Mouse (Mus musculus) cerebellum, postnatal 25 days (tissue): Measurements from ENCODE around the gene Nfix.

Source experiments
- DNase-seq, 2 experiments: peaks; one replicate each; pipeline ENCODE4 v3.0.0; 2021; ENCODE audit warnings: mixed read lengths in 2 of 2

The Nfix gene

DNA sequence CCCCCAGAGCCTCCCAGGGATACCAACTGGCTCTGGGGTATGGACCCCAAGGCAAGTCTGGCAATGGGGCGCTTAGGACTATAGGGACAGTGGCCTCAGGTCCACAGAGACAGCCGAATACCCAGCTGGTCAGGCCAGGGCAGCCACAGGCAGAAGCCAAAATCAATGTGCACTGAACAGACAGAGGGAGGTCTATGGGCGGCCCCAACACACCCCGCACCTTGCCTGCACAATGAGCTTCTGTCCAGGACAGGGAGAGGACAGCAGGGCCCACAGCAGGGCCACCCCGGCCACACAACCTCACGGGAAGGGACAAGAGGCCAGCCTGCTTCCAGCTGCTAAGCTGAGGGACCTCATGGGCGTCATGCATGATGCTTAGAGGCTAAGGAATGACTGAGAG, 5.7 kb downstream of the Nfix start:
- DNase-seq = peak; percentile 69 to 85

DNA sequence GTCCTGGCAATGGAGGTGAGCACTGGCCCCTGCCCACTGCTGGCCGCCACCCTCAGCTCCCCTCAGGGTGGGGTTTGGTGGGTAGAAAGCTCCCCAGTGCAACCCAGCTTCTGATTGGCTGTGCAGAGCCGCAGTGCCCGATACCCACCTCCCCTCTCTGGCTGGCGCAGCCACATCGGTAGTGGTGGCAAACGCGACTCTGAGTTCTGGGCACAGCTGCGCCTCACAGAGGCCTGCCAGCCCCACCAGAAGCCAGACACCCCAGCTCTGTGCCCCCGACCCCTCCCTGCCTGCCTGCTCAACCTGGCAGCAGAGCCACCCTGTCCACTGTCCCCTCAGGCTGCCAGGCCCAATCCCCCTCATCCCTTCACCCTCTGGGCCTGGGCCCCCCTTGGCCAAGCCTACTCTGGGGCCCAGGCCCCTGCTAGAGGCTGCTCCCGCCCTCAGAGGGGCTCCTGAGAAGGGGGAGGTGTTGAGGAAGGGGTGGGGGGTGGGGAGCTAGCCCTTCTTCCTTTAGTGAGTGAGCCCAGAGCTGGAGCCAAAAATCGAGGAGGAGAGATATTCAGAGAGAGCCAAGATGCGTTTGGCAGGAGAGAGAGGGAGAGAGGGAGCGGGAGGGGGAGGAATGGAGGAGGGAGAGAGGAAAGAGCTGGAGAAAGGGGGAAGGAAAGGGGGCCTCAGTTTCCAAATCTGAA, 6.2 kb downstream of the Nfix start:
- peak; percentile 71 to 83 for DNase-seq

DNA sequence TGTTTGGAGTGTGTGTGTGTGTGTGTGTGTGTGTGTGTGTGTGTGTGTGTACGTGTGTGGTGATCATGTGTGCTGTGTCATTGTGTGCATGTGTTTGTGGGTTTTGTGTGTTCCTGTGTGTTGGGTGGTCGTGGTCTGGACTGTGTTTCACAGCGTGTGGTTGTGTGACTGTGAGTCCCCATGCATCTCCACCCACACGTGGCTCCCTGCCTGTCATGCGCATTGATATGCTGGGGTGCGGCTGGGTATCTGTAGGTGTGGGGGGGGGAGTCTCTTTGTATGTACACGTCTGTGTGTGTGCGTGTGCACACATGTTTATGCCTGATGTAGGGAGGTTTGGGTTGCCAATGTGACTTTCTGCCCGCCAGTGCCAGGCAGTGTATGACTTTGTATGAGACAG, 7.0 kb downstream of the Nfix start:
- peak in 1 of 2 experiments; percentile 64 for DNase-seq

DNA sequence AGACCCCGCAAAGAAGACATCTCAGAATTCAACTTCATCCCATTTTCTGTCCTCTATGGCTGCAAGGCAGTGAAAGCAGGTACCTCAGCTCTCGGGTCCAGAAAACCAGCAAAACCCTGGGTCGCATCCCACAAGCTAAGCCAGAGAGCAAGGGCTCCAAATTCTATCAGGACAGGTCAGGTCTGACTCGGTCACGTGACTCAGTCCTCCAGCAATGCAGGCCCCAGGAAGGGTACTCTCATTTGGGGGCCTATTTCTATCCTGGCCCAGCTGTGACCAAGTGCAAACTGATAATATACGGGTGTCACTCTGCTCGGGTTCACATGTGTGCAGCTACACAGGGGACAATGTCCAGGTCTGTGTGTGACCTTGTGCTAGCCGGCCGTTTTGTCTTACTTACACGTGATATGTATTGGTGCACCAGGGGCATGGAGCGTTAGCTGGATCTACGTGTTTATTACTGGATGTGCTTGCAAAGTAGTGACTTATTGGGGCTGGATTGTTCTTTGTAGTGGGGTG, 7.7 kb downstream of the Nfix start:
- DNase-seq = peak in 1 of 2 experiments; percentile 46

DNA sequence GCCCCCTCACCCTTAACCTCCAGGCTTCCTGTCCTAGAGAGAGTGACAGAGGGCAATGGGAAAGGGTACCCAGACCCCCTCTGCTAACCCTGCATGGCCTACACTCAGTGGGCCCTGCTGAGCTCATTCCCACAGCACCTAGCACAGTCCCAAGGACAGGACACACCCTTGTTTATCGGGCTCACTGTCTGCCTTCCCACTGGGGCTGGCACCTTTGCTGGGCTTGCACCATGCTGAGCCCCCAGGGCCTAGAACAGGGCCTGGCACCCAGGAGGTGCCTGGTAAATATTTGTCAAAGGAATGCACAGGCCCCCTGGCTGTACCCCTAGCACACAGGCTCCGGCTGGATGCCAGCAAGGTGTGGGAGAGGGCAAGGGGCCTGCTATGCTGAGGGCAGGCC, 9.6 kb downstream of the Nfix start:
- DNase-seq = peak; percentile 50 to 57

DNA sequence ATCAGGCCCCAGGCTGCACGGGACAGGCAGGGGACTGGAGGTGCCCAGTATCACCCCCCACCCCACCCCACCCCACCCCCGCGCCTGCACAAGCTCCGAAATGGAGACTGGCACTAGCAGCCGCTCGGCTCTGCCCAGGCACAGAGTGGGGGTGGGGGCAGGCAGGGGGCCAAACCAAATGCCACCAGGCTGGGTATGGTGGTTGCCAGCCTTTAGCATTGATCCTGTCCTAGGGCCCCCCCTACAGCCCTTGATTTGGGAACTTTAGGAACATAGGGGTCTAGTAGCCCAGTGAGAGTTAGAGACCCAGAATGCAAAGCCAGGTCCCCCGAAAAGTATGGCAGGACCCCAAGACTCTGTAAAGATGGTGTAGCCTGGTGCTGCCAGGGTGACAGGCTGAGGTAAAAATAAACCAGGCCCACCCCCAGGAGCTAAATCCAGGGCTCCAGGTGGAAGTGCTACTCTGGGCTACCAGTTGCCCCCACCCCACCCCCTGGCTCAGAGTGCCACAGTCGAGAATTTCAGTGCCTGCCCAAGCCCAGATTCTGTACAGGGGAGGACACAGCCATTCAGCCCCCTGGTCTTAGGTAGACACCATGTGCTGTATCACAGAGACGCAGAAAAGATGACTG, 10.2 kb downstream of the Nfix start:
- peak; percentile 85 to 91 for DNase-seq

DNA sequence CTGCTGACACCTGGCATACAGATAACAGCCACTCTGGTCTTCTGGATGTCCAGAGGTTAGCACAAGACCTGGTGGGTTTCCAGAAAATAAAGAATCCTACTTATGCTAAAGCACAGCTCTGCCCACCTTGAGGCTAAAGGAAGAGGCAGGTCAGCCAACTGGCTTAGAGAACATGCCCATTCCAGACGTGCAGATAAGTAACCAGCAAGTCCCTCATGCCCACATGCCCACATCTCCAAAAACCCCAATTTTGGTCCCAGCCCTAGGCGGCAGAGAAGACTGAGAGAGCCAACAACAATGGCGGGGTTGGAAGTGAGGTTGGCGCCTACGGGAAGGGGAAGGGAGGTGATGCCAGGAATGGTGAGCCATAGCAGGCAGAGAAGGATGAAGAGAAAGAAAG, 10.8 kb downstream of the Nfix start:
- no peak for DNase-seq

DNA sequence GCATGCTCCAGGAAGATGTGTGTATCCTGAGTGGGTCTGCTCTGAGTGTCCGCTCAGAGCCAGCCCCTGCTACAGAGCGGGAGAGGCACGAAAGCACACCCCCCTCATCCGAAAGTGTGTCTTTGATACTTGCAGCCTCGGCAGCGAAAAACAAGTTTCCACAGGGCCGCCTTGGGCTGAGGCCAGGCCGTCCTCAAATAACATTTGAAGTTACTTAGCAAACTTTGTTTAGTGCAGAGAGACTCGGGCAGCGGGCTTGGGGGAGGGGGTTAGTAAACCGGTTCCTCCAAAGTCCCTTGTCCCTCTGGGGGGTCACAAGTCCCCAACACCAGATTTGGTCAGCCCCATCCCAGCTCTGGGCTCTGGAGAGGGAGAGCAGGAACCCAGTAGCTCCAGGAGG, 11.2 kb downstream of the Nfix start:
- DNase-seq = peak; percentile 55 to 64

DNA sequence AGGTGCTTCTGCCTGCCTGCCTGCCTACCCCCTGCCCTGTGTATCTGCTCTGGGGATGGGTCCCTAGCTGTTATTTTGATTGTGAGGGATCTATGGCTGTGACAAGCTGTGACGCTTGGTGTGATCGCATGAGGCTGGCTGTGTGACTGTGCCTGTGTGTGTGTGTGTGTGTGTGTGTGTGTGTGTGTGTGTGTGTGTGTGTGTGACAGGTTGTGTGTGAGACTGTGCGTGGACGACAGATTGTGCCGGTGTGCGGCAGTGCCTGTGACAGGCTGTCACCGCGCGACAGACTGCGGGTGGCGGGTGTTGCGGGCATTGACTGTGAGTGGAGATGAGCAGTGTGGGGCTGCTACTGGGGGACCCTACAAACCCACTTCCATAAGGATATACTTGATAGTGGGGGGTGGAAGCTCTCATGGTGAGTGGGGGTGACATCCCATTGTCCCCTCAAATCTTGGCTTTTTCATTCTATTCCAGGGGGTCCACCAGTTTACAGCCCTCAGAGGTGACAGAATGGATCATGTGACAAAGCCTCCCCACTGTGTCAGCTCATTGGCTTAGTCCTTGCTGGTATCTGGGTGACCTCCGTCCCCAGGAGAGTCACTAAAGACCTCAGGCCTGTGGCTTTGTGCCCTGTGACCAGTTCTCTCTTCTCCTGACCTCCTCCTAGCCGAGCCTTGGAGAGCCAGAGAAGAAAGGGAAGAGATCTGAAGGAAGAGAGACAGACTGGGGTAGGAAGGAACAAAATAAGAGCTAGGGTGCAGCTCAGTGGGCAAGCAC, 12.4 kb downstream of the Nfix start:
- peak; percentile 70 to 80 for DNase-seq

DNA sequence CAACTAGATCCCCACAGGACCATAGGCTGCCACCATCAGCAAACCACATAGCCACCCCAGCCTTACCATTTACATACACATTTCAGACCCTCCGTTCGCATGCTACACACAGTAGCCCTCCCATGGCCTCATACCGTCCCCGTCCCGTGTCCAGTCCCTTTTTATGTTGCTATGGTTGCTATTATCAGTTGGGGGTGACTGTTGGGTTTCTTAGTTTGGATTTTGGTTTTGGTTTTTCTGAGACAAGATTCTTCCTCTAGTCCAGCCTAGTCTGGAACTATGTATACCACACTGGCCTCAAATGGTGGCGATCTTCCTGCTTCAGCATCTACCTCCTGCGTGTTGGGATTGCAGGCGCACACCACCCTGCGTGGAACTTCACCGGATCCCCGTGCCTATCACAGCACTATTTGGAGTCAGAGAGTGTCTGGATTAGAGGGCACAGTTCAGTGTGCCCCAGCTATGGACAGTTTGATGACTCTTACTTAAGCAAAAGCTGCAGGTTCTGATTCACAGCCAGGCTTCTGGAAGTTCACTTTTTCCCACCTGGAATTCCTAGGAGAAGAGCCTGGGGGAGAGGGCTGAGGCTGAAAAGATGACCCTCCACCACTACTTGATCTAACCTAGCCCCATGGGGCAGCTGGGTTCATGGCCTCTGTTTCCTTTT, 13.2 kb downstream of the Nfix start:
- DNase-seq = peak; percentile 36 to 39

DNA sequence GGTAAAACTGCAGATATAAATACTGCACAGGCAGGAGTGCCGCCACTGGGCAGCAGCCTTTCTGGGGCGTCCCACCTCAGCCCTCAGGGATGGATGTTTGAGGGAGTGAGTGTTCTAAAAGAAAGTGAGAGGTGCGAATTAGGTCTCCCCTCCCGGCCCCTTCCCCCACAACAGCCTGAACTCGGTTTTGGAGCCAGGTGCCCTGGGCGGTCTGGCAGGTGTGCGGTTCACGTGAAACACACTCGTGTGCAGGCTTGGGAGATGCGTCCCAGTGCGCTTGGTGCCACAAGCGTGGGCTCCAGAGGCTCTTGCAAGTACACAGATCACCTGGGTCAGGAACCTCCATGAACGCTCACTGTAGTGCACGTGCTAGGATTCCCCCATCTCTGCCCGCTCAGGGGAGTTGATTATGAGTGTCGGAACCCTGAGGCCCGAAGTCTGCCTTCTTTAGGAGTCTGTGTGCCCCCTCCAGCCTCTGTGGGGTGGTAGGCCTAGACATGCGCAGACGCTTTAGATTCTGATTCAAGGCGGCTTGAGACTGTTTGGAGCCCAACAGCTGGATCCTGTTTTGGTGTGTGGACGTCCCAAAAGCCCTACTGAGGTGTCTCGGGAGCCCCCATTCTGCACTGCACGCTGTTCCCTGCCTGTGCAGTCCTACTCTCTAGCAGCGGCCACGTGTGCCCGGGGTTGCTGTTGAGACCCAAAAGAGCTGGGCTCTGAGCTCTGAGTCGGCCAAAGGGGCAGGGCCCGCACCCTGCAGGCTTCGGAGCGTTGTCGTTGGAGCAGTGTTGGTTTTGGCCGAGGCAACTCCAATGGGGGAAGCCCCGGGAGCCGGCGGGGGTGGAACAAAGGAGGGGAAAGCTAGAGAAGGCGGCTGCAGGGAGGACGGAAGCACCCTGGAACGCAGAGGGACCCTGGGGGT, 14.1 kb downstream of the Nfix start:
- peak; percentile 62 to 65 for DNase-seq

DNA sequence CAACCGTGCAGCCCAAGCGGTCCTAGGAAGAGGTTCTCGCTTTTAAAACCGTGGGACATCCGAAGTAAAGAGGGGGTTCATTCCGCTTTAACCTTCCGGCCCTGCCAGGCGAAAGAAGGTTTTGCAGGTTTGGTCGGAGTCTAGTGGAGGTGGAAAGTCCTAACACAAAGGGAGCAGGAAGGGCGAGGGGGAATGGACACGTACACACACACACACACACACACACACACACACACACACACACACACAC, 14.7 kb downstream of the Nfix start:
- DNase-seq = no peak

DNA sequence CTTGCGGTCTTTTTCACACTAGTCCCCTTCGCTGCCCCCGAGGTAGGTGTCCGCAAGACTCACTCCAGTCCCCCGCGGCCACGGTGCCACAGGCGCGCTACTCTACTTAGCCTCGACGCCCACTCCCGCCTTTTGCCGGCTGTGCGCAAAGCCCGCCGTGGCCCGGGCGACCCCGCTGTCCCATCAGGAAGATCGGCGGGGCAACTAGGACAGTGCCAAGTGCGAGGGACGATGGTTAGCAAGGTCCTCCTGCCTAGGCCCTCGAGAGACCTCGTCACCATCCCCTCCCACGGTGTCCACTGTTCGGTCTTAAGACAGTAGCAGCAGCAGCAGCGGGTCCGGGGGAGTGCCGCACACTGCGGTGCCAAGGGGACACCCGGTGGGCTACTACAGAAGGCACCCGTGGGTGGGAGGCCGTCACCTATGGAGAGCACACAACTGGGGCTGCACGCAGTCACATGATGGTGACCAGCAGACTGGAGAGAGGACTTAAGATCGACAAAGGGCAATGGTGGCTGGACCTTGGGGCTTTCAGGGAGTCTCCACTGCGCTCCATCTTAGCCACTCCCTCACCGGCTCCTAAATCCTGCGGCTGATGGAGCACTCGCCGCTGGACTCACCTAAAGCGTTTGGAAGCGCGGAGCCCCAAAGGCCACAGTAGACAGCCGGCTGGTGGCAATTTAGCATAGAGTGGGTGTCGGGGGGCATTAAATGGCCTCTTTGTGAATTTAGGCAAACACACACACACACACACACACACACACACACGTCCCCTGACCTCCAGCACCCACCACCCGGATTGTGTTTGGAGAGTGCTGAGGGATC, 15.3 kb downstream of the Nfix start:
- peak; percentile 64 to 75 for DNase-seq

DNA sequence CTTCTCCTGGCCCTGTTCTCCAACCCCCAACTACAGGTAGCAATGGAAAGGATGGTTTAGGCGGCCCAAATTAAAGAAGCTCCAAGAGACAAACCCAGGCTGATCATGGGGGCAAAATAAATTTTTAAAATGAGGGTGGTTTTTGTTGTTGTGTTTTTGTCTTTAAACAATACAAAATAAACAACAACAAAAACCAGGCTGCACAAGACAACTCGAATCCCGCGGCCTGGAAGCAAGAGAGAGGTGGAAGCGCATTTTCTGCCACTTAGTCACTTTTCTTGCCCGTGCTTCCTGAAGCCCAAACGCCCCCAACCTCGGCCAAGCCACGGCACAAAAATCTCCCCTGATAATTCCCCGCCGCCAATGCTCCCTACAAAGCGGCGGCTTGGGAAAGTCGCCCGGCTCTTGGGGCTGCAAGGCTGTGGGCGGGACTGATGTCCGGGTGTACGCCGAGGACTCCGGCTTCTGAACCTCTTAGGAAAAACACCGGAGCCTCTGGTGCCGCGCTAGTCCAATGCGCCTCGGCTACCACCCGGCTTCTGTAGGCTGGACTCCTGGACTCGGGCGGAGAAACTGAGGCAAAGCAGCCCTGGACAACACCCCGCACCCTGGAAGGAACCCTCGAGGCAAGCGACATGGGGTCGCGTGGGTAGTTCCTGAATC, 16.1 kb downstream of the Nfix start:
- DNase-seq = peak in 1 of 2 experiments; percentile 79

DNA sequence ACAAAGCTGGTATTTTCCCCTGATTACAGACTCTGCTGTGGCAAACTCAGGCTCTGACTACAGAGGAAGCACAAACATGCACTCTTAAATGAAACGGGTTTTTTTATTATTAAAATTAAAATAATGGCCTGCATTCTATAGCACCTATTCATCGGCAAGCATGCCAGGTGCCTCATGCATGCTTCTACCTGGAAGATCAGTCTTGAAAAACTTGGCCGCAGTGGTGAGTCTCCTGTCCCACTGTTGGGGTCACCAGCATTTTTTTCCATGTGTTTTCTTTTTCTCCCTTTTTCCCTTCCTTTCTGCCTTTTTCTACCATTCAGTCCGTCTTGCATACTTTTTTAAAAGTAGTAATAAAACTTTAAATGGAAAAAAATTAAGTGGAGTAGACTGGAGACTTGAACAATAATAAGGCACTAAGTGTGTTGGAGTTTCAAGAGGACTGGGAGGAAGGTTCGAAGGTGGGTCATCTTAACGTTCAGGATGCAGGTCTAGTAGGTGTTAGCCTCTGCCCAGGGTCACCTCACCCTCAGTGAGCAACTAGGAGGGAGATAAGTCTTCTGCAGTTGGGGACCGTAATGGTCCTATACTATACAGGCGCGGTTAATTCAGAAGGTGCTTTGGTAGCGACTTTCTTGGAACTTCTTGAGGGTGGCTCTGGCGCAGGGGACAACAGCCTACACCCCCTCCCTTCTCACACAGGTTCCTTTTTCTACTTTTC, 16.8 kb downstream of the Nfix start:
- peak in 1 of 2 experiments; percentile 35 for DNase-seq

DNA sequence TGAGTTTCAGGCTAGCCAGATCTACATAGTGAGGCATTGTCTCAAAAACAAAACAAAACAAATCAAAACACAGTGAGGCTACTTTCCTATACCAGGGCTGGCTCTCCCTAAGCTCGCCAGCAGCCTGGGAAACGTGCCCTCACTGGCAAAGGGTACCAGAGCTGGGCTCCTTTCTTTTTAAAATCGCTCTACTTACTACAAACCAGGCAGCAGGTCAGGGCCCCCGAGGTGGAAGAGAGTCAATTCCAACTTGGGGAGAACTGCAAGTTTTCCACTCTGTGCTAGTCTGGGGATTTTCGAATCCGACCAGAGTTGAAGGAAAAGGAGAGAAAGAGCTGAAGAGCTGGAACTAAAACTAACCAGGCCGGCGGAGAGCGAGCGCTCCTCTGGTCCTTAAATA, 17.5 kb downstream of the Nfix start:
- DNase-seq = peak; percentile 68 to 73

DNA sequence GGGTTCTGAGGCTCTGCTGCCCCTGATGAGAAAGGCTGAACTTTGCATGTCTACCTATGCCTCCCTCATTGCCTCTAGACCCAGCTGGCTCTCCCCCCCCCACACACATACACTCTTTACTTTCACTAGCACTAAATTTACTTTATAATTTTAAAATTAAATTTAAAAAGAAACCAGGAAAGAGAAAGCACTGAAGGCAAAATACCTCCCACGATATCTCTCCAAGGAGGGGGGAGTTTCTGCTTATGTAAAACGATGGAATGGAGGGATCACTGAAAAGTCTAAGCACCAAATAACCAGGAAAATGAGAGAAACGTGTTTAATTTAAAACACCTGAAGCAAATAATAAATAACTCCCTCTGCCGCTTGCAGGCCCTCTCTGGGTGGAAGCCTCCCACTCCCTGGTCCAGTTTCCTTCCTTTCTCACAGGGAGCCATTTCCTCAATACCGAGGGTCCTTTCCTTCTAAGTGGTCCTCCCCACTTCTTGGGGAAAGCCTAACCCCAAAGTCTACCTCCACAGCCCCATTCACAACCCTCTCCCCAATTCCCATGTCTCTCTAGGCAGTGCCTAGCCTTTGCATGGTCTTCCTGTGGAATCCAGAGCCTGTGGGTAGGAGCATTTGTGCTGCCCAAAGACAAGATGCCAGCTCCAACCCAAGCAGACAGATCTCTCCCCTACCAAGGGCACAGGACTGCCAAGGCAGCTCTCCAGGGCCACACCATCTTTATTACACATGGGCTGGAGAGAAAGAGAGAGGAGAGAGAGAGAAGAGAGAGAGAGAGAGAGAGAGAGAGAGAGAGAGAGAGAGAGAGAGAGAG, 18.2 kb downstream of the Nfix start:
- DNase-seq = peak; percentile 51 to 60

DNA sequence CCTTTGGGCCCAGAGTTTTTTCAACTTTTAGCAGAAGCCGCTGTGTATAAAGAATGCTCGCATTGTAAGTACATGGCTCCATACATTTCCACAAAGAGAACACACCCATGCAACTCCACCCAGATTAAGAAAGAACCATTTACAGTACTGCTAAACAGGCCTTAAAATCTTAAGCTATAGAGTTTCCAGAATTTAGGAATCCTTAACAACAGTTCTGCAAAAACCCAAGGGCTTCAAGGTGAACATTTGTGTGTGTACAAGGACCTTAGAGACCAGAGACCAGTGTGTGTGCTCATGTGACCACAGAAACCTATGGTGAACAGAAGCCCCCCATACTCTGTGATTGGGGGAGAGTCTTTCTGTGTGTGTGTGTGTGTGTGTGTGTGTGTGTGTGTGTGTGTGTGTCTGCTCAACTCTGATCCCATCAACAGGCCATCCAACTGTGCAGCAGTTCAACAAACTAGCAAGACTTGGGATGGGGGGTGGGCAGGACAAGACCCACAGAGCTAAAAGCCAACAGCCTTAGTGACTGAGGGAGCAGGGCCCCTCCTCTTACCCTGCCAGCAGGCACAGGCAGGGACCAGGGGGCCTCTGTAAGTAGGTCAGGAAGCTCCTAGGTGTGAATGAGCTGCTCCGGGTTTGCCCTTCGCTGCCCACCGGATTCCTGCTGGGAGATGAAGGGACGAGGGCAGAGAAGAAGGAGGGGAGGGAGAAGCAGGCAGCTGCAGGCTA, 19.0 kb downstream of the Nfix start:
- peak; percentile 52 to 64 for DNase-seq

DNA sequence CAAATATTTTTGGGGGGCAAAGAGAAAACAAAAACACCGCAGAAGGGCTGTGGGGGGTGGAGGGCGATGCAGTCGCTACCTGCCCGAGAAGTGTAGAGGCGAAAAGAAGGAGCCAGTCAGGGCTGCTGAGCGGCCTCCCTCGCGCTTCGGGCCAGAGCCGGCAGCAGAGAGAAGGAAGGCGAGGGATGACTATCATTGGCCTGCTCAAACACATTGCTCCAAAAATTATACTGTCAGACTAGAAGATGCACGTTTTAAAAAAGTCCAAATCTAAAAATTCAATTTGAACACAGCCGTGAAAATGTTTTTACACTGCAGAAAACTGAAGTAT, 20.0 kb downstream of the Nfix start:
- DNase-seq = peak in 1 of 2 experiments; percentile 67
